Mouse (Mus musculus) activated CD4-positive, CD25-positive, alpha-beta regulatory T cell (primary cell): ENCODE measurements around the gene Swsap1. TPM values are rescaled to one million over a fixed set of nuclear protein-coding genes. Genes with fewer than 3 reads are reported as not detected.

Experiments used
- polyA plus RNA-seq, 2 experiments: library from polyadenylated mRNA; unstranded; fragments of 100-300 nt; shearing (Covaris generic); gene quantifications; one replicate each; pipeline ENCODE4 v1.2.1; 2017

The Swsap1 gene
- polyA plus RNA-seq = 1 to 10 TPM; 7.7 to 9.4 TPM

DNA sequence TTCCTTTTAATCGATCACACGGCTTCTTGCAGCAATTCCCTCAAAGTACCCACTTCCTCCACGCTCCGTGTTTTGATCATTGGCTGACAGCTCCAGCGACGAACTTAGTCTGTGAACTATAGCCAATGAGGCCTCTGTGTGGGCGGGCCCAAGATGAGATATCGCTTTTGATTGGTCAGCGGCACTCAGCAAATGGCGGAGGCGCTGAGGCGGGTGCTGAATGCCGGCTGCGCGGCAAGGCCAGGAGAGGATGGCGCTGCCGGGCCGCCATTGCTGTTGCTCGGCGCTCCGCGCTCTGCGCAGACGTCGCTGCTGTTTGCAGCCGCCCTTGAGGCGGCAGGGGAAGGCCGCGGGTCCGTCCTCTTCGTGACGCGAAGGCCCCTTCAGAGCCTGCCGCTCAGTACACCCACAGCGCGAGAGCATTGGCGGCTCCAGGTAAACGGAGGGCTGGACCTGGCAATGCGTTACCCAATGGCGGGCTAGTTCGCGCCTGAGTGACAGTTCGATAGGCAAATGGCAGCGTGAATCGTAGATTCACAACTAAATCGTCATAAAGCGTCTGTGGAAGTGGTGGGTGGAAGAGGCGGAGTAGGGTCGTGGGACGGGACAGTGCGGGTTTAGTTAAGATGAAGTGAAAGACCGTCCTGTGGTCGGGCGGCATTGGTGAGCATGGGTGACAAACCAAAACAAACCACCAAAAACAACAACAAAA is at the start of gene Swsap1:
TSS of gene Swsap1 (plus strand) at position 186 of the 712 bp plus-strand sequence.

DNA sequence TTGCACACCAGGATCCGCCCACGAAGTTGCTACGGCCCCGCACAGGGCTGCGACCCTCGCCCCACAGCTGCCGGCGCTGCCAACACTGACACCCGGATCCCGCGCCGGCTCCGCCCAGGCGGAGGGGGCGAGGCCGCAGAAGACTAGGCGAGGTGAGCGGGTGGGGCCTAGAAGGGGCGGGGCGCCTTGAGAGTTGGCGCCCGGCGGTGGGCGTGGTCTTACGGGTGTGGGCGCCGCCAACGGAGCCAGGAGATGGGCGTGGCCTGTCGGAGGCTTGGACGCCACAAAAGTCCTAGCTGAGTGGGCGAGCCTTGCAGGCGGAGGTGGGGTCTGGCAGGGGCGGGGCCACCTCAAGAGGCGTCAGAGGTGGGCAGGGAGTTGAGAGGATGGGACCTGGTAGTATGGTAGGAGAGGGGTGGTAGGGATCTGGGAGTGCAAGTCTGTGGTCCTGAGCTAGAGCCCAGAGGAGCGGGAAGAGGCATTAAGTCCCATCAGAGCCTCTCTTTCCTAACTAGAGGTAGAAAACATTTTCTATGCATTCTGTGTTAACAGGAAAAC is 37.4 kb upstream of the Swsap1 start, which contains the start of gene Rab3d:
TSS of gene Rab3d (minus strand) at position 158 of the 558 bp plus-strand sequence.

DNA sequence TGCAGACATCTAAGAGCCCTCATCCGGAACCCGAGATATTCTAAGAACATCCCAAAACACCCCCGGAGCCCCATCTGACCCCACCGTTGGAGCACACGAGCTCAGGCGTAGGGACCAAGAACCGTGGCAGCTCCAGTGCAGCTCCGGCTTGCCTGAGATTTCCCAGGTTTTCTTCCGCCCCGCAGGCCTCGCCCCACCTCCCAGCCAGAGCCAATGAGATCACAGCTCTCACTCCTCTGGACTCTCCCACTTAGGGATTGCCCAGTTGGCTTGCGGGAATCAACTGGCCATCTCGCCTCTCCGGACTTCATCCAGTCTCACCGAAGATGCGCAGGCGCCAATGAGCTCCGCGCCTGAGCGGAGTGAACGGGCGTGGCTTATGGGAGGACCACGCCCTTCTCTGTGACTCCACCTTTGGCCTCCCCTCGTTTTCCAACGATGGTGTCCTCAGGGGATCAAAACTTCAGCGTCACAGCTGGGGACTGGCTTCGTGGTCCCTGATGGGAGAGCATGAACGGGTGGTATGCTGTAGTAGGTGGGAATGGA is 28.3 kb upstream of the Swsap1 start, which contains the start of the genes Ccdc159 and Tmem205:
TSS of gene Ccdc159 (plus strand) at position 264 of the 546 bp plus-strand sequence.
TSS of gene Tmem205 (minus strand) at position 349 of the 546 bp plus-strand sequence.

DNA sequence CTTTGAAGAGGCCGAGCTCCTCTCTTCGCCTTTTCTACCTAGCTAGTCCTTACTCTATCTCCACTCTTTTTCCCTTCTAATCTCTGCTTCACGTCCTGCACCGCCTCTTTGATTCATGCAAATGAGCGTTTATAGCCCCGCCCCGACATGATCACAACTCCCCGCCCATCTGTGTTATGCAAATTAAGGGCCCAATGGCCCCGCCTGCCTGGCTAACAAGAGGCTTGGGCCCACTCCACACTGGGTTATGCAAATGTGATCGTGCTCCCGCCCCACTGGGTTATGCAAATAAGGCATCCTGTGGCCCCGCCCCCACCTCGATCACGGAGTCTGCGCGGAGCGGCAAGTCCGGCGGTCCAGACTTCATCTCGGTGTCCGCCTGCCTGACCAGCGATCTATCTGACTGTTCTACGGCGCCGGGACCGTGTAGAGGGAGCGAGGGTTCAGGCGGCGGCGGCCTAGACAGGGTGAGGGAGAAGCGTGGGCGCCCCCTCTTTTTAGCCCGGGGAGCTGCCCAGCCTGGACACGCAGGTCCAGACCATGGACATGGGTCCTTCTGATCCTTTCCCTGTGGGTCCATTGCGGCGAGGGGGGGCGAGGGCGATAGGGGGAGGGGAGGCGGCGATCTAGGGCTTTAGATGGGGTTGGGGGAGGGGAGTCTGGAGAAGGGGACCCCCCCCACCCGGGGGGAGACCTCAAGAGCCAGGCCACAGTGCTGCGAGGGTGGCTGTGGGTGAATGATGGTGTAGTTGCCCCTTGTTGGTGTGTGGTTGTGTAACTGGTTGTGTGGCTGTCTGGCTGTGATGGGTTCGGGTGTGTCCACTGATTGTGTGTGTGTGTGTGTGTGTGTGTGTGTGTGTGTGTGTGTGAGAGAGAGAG is 18.6 kb upstream of the Swsap1 start, which contains the start of gene Plppr2:
TSS of gene Plppr2 (plus strand) at position 342 of the 879 bp plus-strand sequence.

DNA sequence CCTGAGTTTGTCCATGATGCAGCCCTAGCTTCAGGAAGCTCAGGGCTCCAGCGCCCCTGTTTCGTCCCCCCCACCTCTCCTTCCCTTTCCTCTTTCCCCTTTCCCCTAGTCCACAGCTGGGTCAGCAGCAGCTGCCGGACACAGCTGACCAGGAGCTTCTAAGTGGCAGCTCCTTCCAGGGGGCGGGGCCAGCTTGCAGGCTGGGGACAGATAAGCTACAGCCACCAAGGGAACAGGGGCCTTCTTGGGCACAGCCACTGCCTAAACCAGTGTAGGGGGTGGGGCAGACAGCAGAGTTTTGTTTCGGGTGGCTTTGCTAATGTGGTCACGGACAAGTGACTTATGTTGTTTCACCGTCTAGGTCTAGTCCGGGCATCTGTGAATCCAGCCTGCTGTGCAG is 7.9 kb downstream of the Swsap1 start, which contains the start of gene Epor:
TSS of gene Epor (minus strand) at position 90 of the 400 bp plus-strand sequence.

DNA sequence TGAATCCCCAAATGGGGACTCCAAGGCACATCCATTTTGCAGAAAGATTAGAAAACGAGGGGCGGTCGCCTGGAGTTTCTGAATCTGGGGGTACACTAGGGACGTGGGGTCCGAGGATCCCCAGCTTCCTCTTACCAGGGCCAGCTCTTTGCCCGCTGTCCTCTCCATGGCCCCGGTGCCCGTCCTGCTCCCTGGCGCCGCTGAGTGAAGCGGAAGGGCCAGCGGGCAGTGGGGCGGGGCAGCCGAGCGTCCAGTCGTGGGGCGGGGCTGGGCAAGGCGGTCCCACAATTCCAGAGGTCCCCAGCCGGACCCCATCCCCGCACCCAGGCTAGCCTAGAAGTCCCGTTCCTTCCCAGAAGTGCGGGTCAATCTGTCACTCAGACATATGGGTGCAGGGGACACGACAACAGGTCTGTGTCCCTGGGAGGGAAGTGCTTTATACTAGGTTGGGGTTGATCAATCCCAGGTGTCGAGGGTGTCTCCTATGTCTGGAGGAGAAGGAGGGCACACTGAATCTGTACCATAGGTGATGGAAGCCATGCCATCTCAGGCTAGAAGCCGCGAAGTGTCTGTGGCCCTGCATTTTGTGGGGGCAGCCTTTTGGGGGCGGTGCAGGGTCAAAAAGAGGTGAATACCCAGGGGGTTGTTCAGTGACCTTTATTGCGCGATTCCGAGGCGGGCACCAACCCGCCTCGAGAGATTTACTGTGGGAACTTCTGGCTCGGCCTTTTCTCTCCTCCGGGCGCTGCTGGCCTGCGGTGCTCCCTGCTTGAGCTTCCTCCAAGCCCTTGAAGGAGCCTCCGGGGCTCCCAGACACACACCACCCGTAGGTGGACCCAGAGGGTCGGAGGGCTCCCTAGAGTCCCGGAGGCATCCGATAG is 33.9 kb downstream of the Swsap1 start, which contains the start of gene Rgl3:
TSS of gene Rgl3 (minus strand) at position 217 of the 881 bp plus-strand sequence.

DNA sequence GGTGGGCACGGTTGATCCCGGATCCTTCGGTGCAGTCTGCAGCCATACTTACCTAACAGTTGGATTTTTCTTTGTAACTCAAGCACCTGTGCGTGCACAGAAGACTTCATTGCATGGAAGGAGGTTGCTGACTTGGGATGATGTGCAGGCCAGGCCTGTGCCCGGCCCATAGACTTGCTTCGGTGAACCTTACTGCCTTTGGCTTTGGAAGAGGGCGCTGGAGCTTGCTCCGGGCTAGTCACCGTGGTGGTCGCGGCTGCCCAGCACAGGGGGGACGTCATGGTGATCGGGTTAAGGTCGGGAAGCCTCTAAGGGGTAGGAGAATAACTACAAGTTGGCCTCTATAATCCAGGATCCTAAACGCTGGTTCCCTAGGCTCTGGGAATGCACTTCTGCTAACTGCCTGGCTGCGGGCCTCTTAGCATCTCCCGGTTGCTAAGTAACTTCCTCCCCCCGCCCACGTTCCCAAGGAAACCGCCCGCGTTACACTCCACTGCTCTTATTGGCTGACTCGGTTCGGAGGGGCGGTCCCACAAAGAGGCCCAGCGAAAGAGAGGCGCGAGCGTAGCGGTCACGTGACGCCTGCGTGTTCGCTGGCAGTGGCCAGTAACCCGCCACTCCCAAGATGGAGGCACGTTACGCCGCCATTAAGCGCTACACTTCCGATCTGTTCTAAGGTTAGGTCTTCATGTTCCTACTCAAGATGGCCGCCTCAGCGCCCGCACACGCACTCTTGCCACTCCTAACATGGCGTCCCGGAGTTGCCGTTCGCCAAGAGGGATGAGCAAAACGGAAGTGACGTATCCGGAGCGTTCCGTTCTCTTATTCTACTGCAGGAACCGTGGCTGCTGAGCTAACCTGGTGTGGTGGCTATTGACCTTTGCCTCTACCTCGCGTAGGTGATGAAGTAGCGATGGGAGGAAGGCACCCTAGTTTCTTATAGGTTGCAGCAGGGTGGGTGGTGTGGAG is 46.9 kb downstream of the Swsap1 start, which contains the start of the genes Ccdc151 and Prkcsh:
TSS of gene Ccdc151 (minus strand) at position 441 of the 969 bp plus-strand sequence.
TSS of gene Prkcsh (plus strand) at position 613 of the 969 bp plus-strand sequence.

Other genes with a start within 250 kb of the Swsap1 start
- gene Ldlr, start 232.3 kb upstream of the Swsap1 start, polyA plus RNA-seq = 10 to 100 TPM in 1 of 2 experiments, 1 to 10 TPM in 1; 1.1 to 15.6 TPM
- 10 to 100 TPM; 16.0 to 19.4 TPM for gene Spc24, start 195.5 kb upstream of the Swsap1 start, polyA plus RNA-seq
- gene Kank2, start 157.0 kb upstream of the Swsap1 start, polyA plus RNA-seq = not detected
- gene Angptl8, start 120.2 kb upstream of the Swsap1 start, polyA plus RNA-seq = not detected
- 1 to 10 TPM in 1 of 2 experiments, under 1 TPM in 1; 0.60 to 1.2 TPM for gene Dock6, start 103.1 kb upstream of the Swsap1 start, polyA plus RNA-seq
- gene Rab3d, start 37.6 kb upstream of the Swsap1 start, polyA plus RNA-seq = 10 to 100 TPM in 1 of 2 experiments, 1 to 10 TPM in 1; 6.1 to 10.7 TPM
- gene Ccdc159, start 28.3 kb upstream of the Swsap1 start, polyA plus RNA-seq = under 1 TPM; 0.21 to 0.24 TPM
- gene Tmem205, start 28.2 kb upstream of the Swsap1 start, polyA plus RNA-seq = 1 to 10 TPM; 1.7 to 4.5 TPM
- under 1 TPM; 0.09 to 0.27 TPM for gene Plppr2, start 18.7 kb upstream of the Swsap1 start, polyA plus RNA-seq
- 1 to 10 TPM in 1 of 2 experiments, not detected in 1; 2.5 TPM for gene Epor, start 7.8 kb downstream of the Swsap1 start, polyA plus RNA-seq
- gene Rgl3, start 33.7 kb downstream of the Swsap1 start, polyA plus RNA-seq = under 1 TPM in 1 of 2 experiments, not detected in 1; 0.11 TPM
- under 1 TPM in 1 of 2 experiments, not detected in 1; 0.16 TPM for gene Ccdc151, start 46.9 kb downstream of the Swsap1 start, polyA plus RNA-seq
- 10 to 100 TPM; 75.9 to 94.6 TPM for gene Prkcsh, start 47.1 kb downstream of the Swsap1 start, polyA plus RNA-seq
- not detected for gene Elavl3, start 96.3 kb downstream of the Swsap1 start, polyA plus RNA-seq
- not detected for gene Gm49318, start 115.5 kb downstream of the Swsap1 start, polyA plus RNA-seq
- gene Zfp653, start 115.6 kb downstream of the Swsap1 start, polyA plus RNA-seq = 10 to 100 TPM; 16.4 to 20.2 TPM
- 10 to 100 TPM; 39.4 to 53.9 TPM for gene Ecsit, start 129.7 kb downstream of the Swsap1 start, polyA plus RNA-seq
- gene Cnn1, start 143.5 kb downstream of the Swsap1 start, polyA plus RNA-seq = under 1 TPM in 1 of 2 experiments, not detected in 1; 0.15 TPM
- 100 to 1,000 TPM in 1 of 2 experiments, 10 to 100 TPM in 1; 78.2 to 107 TPM for gene Elof1, start 161.4 kb downstream of the Swsap1 start, polyA plus RNA-seq
- gene Acp5, start 180.0 kb downstream of the Swsap1 start, polyA plus RNA-seq = 100 to 1,000 TPM; 159 to 391 TPM
- gene Pigyl, start 201.1 kb downstream of the Swsap1 start, polyA plus RNA-seq = 10 to 100 TPM; 42.8 to 60.2 TPM
- not detected for gene Zfp872, start 232.3 kb downstream of the Swsap1 start, polyA plus RNA-seq